Mouse (Mus musculus): ENCODE data around the gene Chit1.
A peak's percentile ranks its signal among the peaks of the same experiment; 100 is the strongest.

Chit1 gene

DNA sequence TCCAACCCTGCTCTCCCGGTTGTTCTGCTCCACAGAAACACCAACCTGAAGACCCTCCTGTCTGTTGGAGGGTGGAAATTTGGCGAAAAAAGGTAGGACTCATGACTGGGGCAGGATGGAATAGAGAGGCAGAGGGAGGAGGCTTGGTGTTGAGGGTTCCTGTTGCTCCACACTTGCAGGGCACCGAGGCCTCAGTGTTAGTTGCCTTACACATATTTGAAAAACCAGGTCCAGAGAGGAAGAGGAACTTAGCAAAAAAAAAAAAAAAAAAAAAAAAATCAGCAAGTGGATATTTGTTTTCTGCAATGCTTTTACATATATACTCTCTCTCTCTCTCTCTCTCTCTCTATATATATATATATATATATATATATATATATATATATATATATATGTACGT, 73.0 kb downstream of the Chit1 start:
- no peak for DNase-seq (ENCODE audit: extremely low read depth, low read depth)

DNA sequence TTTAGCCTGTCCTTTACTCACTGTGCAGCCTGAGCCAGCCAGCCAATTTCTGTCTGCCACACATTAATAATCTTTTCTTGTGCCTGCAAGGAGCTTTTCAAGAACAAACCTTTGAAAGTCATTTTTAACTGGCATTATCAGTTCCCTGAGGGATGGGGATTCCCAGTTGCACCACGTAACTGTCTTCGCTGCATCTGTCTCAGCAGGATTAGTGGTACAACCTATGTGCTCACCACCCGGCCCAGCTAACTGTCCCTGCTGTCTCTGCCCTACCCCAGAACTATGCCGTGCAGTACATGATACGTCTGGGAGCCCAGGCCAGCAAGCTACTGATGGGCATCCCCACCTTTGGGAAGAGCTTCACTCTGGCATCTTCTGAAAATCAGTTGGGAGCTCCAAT, 77.2 kb downstream of the Chit1 start:
- DNase-seq (ENCODE audit: extremely low read depth, low read depth): no peak

DNA sequence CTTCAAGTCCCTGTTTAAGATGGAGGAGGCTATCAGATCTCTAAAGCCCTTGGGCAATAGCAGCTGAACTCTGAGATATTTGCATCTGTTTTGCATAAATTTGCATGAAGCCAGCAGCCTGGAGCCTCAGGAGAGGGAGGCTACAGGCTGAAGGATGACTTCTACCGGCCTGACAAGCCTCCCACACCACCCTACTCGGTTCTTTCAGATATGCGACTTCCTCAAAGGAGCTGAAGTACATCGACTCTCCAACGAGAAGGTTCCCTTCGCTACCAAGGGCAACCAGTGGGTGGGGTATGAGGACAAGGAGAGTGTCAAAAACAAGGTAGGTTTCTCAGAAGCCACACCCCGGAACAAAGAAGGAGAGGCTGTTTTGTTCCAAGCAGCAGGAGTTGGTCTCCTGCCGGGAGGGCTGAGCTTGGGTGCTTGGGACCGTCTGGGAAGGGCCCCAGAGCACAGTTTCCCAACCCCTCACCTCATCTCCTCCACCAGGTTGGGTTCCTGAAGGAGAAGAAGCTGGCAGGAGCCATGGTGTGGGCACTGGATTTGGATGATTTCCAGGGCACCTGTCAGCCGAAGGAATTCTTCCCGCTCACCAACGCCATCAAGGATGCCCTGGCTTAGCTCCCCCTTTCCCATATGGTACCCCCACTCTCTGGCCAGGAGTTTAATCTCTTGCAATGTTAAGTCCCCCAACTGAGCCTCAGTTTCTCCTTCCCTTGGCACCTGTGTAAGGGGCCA, 78.1 kb downstream of the Chit1 start:
- DNase-seq (ENCODE audit: extremely low read depth, low read depth): peak; percentile 92

DNA sequence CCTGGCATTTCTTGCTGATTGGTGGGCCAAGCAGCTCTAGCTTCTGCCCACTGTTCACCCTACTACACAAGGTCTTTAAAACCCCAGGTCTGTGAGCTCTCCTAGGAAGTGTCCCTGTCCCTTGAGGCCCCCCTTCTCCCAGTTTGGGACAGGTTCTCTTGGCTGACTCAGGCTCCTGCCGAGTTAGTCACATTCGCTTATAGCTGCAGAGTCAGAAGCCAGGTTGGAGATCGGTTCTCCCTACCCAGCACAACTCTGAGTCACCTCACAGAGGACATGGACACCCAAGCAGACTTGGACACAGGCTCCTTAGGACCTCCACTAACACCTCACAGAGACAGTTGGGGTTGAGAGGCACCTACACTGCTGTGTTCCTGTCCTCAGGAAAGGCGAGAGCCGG, 80.2 kb downstream of the Chit1 start:
- no peak for DNase-seq (ENCODE audit: extremely low read depth, low read depth)

DNA sequence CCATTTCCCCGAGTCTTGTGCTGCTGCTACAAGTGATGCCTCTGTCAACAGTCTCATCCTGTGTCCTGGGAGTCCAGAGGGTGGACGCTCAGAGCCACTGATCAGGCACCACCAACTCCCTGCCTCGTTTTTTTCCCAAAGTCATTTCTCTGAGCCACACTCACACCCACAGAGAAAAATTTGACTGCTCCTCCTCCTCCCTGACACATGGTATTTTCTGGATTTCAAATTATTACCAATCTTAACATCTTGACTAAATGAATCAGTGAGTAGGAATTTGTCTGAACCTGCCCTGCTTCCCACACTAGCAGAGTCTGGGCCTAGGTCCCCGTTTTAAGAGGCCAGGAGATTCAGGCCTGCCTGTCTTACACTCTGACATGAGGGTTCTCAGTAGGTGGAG, 81.0 kb downstream of the Chit1 start:
- DNase-seq (ENCODE audit: extremely low read depth, low read depth): no peak

DNA sequence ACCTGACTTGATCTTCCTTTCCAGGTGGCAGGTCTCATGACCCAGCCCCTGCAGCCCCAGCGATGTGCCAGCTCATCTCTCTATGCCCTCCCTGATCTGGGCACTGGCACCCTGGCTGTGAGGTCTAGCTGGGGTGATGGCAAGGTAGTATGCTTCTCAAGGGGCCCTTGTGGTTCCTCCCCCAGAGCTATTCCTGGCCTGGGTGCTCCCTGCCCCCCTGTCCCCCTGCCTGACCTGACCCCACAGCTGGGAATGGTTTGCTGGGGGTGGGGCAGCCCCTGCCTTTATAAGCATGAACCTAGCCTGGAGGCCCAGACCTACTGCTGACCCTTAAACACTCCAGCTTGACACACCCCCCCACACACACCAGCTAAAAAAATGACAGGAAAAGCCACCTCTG, 82.1 kb downstream of the Chit1 start, which contains the start of gene Mybph:
TSS of gene Mybph (plus strand) at position 323 of the 400 bp plus-strand sequence.
- no peak for DNase-seq (ENCODE audit: extremely low read depth, low read depth)

DNA sequence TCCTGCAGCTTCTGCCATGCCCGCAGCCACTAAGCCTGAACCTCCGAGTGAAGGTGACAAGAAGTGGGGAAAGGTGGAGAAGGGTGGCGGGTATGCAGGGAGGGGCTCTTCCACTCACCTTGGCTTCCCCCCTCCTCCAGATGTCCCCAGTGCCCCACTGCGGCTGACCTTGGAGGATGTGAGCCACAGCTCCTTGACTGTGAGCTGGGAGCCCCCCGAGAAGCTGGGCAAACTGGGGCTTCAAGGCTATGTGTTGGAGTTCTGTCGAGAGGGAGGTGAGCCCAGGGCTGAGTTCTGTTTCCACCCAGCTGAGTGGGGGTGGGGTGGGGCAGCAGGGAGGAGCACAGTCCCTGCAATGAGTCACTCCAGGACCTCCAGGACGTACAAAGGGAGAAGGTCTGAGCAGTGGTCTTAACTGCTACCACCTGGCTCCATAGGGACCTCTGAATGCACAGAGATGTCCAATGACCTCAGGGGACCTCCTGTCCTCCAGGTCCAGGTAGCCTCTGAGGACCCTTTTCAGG, 82.7 kb downstream of the Chit1 start:
- no peak for DNase-seq (ENCODE audit: extremely low read depth, low read depth)

DNA sequence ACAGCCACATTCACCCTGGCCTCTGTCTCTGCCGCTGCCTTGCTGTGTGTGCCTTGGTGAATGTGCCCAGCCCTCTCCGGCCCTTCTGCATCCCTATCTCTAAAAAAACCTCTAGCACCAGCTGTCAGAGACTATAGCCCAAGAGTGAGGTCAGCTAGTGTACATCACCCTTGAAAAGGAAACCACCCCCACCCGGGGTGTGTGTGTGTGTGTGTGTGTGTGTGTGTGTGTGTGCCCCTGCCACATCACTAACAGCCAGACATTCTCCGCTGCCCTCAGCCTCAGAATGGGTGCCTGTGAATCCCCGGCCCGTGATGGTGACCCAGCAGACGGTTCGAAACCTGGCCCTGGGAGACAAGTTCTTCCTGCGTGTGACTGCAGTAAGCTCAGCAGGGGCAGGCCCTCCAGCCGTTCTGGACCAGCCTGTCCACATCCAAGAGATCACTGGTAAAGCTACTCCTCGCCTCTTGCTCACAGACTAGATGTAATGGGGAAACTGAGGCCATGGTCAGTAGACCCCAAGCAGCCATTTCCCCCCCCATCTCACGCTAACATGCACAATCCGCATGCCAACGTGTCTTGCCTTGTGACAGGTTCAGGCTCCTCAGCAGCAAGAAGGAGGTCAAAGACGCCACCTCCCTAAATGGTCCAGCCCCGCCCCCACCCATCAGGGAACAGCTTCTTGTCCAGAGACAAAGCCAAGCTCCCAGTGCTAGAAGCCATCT, 83.4 kb downstream of the Chit1 start:
- no peak for DNase-seq (ENCODE audit: extremely low read depth, low read depth)

DNA sequence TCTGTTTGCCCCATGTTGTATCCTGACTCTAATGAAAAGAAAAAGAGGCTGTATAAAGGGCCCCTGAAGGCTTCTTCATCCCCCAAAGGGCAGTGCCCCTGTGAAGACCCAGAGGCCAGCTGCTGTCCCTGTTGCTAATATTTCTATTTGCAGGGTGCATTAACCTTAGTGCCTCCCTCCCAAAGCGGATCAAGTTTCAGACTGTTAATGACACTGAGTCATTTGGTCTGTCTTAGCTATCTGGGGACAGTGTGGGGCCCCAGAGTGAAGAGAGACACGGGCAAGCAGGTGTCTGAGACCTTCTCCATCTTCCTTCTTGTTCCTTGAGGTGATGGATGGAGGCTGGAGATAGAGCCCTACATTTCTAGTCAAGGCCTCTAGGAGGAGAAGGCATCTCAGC, 84.1 kb downstream of the Chit1 start:
- DNase-seq (ENCODE audit: extremely low read depth, low read depth): no peak

DNA sequence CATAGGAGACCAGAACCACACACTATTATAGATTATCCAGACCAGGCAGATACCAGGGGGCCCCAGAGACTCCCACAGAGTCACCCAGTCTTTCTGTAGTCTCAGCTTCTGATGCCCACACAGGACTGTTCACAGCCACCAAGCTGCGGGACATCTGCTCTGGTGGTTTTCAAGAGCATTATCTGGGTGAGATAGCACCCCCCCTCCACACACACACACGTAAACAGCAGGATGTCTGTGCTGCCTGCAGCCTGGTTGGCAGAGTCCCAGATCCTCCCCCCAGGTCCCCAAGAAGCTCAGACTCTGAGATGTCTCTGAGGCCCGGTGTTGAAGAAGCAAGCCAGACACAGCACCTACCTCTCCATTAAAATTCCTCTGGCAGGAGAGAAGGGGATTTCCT, 84.5 kb downstream of the Chit1 start:
- peak; percentile 56 for DNase-seq (ENCODE audit: extremely low read depth, low read depth)

DNA sequence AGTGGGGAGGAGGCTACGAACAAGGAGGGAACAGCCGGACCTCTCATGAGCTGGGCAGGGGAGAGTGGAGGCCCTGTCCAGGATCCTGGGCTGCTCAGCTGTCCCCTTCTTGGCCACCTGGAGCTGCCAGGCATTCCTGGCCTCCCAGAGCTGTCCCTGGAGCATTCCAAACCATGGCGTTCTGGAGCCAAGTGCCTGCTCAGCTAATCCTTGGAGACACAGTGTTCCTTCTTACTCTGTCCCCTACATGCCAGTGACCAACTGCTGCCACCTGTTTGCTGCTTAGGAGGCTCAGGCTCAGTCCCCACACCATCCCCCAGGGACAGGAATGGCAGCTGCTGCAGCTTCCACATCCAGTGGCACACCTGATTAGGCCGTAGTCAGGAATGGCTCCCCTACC, 84.9 kb downstream of the Chit1 start:
- no peak for DNase-seq (ENCODE audit: extremely low read depth, low read depth)

DNA sequence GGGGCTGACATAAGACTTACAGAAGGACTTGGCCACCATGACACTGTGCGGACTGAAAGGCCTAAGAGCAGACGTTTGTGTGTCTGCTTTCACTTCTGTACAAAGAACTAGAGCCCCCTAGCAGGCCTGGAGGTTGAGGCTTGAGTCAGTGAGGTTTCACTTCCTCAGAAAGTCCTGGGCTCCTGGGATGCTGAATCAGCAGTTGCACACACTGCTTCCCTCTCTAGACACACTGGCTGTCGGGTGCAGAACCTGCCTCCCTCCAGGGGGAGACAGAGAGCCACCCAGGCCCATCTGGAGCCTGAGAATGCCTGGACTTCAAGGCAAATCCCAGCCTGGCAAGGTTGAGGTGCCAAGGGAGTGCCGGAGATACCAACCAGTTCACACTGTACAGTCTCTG, 85.3 kb downstream of the Chit1 start:
- DNase-seq (ENCODE audit: extremely low read depth, low read depth): peak; percentile 72

DNA sequence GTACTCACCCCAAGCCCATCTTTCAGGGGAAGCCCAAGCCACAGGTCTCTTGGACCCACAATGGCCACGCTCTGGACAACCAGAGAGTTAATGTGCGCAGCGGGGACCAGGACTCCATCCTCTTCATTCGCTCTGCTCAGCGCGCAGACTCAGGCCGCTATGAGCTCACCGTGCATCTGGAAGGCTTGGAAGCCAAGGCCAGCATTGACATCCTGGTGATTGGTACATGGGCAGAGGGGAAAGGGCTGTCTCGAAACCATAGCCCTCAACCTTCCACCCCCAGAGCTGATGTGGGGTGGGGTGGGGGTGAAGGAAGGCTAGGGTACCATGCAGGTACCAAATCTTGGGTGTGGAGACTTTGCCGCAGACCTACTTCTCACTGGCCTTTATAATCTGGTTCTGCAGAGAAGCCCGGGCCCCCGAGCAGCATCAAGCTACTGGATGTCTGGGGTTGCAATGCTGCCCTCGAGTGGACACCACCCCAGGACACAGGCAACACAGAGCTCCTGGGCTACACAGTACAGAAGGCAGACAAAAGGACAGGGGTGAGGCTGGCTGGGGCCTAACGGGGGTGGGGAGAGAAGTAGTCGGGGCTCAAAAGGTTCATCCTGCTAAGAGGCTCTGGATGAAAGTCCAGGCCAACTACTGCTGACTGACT, 86.4 kb downstream of the Chit1 start:
- no peak for DNase-seq (ENCODE audit: extremely low read depth, low read depth)

DNA sequence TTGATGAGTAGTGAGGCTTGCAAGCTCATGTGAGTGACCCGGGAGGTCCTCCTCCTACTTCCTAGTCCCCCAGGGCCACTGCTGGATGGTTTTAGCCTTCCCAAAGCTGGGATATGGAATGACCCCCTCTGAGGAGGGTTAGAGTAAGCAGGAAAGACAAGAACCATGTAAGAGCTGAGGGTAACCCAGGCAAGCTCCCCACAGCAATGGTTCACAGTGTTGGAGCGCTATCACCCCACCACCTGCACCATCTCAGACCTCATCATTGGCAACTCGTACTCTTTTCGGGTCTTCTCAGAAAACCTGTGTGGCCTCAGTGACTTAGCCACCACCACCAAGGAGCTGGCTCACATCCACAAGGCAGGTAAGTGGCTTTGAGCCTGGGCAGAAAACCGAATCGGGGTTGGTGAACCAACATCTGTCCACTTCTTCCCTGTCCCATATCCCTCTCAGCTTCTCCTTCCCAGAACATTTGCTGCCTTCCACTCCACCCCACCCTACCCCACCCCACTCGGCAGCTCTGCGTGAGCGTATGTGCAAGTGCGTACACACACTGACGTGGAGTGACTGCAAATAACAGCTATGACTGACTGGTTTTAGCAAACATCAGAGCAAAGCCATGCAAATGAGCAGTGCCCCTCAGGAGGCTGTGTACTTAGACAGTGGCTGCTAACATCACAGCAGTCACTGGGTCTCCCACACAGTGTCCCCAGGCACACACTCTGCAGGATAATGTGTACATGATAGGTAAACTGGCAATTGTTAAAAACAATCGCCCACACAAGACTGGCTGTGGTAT, 87.4 kb downstream of the Chit1 start:
- DNase-seq (ENCODE audit: extremely low read depth, low read depth): no peak

DNA sequence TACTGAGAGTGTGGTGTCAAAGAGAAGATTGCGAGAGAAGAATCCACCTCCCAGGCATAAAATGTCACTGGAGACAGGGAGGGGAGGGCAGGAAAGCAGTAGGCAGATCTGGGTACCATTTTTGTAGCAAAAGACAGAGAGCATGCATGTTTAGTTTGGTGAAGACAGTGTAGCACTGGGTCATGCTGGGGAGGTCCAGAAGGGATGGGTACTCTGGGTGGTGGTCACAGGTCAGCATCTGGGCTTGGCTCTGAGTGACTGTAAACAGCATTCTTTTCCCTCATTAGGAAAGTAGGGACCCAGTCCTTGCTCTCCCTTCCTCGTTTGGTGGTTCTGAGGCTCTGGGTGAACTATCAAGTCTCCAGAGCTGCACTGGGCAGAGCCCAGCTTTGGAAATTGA, 89.4 kb downstream of the Chit1 start:
- DNase-seq (ENCODE audit: extremely low read depth, low read depth): no peak

Measured in MEL-GATA-1-ER (cell line).